Comparison of ENCODE assay signal across 18 mouse cellular contexts in genomic region chr11:20042106-20042505, GRCm38 (mm10).
DNase-seq lines count a peak whose midpoint lies in the region; ATAC-seq and TF ChIP-seq lines count a peak whose summit lies in the region.
"Had no signal": no experiment of that assay in that cellular context is flagged by ENCODE, and none has a peak within 500 bp of the region (broad histone marks: within the 10 kb centered on the region; RNA-seq: fewer than 3 reads in every experiment).

No protein-coding gene starts in this region.

- 31% methylated on average over 4 of the region's 4 CpGs for WGBS in embryonic facial prominence, embryonic 15.5 days
- whole genome bisulfite sequencing in lung, adult 2 months: 79% methylated on average over 4 of the region's 4 CpGs

- no peak for ATAC-seq in embryonic facial prominence, embryonic 15.5 days (ENCODE audit: insufficient number of reproducible peaks, low FRiP score, low TSS enrichment, low read depth)
- ATAC-seq: hindbrain, postnatal 0 days had no signal

- intact Hi-C loops in left cerebral cortex, adult 2 months (cut with DNase I): loop anchor here (1.0 kb wide), 1 partner anchor 143 kb away; no protein-coding TSS in a partner anchor

- peak; percentile 50 to 63 for DNase-seq in frontal cortex, adult 2 months (ENCODE audit: extremely low spot score in 1 of 2, low spot score in 1 of 2)
- DNase-seq in frontal cortex, postnatal 14 days (ENCODE audit: low spot score in 2 of 2): no peak
- DNase-seq in left cerebral cortex, adult 2 months (ENCODE audit: extremely low spot score in 1 of 2, low spot score in 2 of 2): no peak
- no peak for DNase-seq in left cerebral cortex, adult 18-20 months (ENCODE audit: low spot score in 2 of 2)
- DNase-seq in telencephalon, adult 2 months (ENCODE audit: low read depth, low spot score): peak; percentile 83
- no peak for DNase-seq in lung, adult 2 months
- no peak for DNase-seq in cerebellum, adult 8-10 months
- DNase-seq: cerebellum, postnatal 10 days; heart, postnatal 36 days; kidney, adult 2 months; lung, adult 18-20 months; right cerebral cortex, postnatal 4 days had no signal

- peaks cover 29% of the 10 kb centered on the region for H3K4me1 ChIP-seq in embryonic facial prominence, embryonic 15.5 days
- H3K4me1 ChIP-seq in lung, adult 2 months (ENCODE audit: control insufficient read depth, insufficient read depth, low read length): no peaks in the 10 kb centered on the region

- H3K9me3 ChIP-seq in embryonic facial prominence, embryonic 15.5 days (replicated peaks): no peaks in the 10 kb centered on the region
- H3K9me3 ChIP-seq: heart, embryonic 13.5 days; neural tube, embryonic 13.5 days had no signal

- TF ChIP-seq POLR2A in lung, adult 2 months (IDR thresholded peaks at IDR 0.05; ENCODE audit: borderline replicate concordance, extremely low read depth, low read depth, low read length): no peak

- H3K27ac ChIP-seq in left cerebral cortex, adult 2 months: peak overlapping the region; percentile 81
- H3K27ac ChIP-seq in embryonic facial prominence, embryonic 15.5 days (replicated peaks): peak overlapping the region; percentile 48
- H3K27ac ChIP-seq: heart, embryonic 13.5 days; hindbrain, postnatal 0 days; macrophage; neural tube, embryonic 13.5 days had no signal

- H3K4me2 ChIP-seq in embryonic facial prominence, embryonic 15.5 days (replicated peaks): no peak overlapping the region
- H3K4me2 ChIP-seq: heart, embryonic 13.5 days; midbrain, embryonic 11.5 days; neural tube, embryonic 13.5 days had no signal

- no peak overlapping the region for H3K9ac ChIP-seq in embryonic facial prominence, embryonic 15.5 days
- H3K9ac ChIP-seq: heart, embryonic 13.5 days had no signal

- H3K4me3 ChIP-seq in left cerebral cortex, adult 2 months: no peak overlapping the region
- no peak overlapping the region for H3K4me3 ChIP-seq in embryonic facial prominence, embryonic 15.5 days (replicated peaks)
- H3K4me3 ChIP-seq in lung, adult 2 months (replicated peaks; ENCODE audit: extremely low read depth, low read depth, low read length): no peak overlapping the region
- H3K4me3 ChIP-seq: heart, embryonic 13.5 days; neural tube, embryonic 13.5 days had no signal

- TF ChIP-seq CTCF in left cerebral cortex, adult 2 months (IDR thresholded peaks at IDR 0.05): no peak
- TF ChIP-seq CTCF in lung, adult 2 months (IDR thresholded peaks at IDR 0.05; ENCODE audit: insufficient read depth, low read length): no peak

- H3K27me3 ChIP-seq in embryonic facial prominence, embryonic 15.5 days: no peaks in the 10 kb centered on the region
- H3K27me3 ChIP-seq: neural tube, embryonic 13.5 days had no signal

- H3K36me3 ChIP-seq in embryonic facial prominence, embryonic 15.5 days: no peaks in the 10 kb centered on the region
- H3K36me3 ChIP-seq: heart, embryonic 13.5 days; neural tube, embryonic 13.5 days had no signal

Comparison
In these comparisons a context has a peak if more than half of its experiments do, and no peak if none do; other contexts are left out.
1. DNase-seq: peak in frontal cortex, adult 2 months (2 of 2) and telencephalon, adult 2 months (single experiment); none in frontal cortex, postnatal 14 days (0 of 2), left cerebral cortex, adult 2 months (0 of 2), left cerebral cortex, adult 18-20 months (0 of 2), lung, adult 2 months (single experiment) and cerebellum, adult 8-10 months (single experiment).